ENCODE assay signal across 7 mouse cellular contexts in the genomic region with DNA sequence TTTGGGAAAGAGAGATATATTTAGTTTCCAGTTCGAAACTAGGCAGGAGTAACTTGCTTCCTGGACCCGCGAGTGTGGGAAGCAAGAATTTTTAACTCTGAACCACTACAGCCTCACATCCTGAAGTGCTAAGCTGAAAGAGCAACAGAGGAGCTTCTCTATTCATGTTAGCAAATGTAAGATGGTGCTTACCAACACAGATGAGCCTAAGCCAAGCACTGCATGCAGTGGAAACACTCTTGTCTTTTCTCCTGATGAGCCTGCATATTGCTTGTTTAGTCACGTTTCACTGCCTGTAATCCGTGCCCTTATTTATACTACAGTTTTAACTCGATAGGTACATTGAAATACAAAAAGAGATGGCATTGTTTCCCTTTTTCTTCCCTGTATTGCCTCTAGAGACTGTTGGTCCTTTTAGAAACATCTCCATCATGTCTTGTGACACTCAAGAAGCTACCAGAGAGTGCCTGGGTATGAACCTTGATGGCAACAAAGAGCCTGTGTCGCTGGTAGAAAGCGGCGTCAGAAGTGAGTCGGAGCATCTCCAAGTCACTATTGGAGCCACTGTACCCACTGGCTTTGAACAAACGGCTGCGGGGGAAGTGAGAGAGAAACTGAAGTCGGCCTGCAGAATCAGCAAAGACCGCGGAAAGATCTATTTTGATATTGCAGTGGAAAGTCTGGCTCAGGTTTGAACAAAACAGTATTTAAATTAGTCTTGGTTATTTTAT. TPM values are rescaled to one million over a fixed set of nuclear protein-coding genes. Genes with fewer than 3 reads are reported as not detected.
DNase-seq lines count a peak whose midpoint lies in the region; ATAC-seq lines count a peak whose summit lies in the region.

No protein-coding gene starts in this region.

- DNase-seq in thymus, postnatal 14 days: peak; percentile 8
- DNase-seq in thymus, adult 18-20 months: no peak
- DNase-seq in limb, embryonic 11.5 days (ENCODE audit: low spot score): no peak
- peak; percentile 14 for DNase-seq in spleen, adult 12 weeks (ENCODE audit: low spot score)
- DNase-seq in frontal cortex, postnatal 36 days (ENCODE audit: low spot score in 2 of 2): no peak
- DNase-seq in layer of hippocampus, adult 18-20 months (ENCODE audit: low spot score in 2 of 2): no peak

- H3K36me3 ChIP-seq in embryonic facial prominence, embryonic 13.5 days: peaks cover 27% of the 10 kb centered on the region
- 0 out of 2 replicates have a peak, but pooled peaks cover 6% of the 10 kb centered on the region for H3K36me3 ChIP-seq in limb, embryonic 11.5 days (ENCODE audit: control insufficient read depth, insufficient read depth, low read length)

- peaks cover 15% of the 10 kb centered on the region for H3K4me1 ChIP-seq in embryonic facial prominence, embryonic 13.5 days
- H3K4me1 ChIP-seq in limb, embryonic 11.5 days (ENCODE audit: control insufficient read depth, insufficient read depth, low read length): peaks cover 3% of the 10 kb centered on the region; the same call in 1 of the 2 replicates

- no peak for ATAC-seq in embryonic facial prominence, embryonic 13.5 days (ENCODE audit: insufficient number of reproducible peaks, insufficient read depth, low FRiP score, low TSS enrichment, low read depth)
- no peak for ATAC-seq in limb, embryonic 11.5 days (ENCODE audit: insufficient number of reproducible peaks, low FRiP score, low TSS enrichment, low read depth)

- 54% methylated on average over 15 of the region's 15 CpGs for WGBS in embryonic facial prominence, embryonic 13.5 days
- 70% methylated on average over 15 of the region's 15 CpGs for WGBS in limb, embryonic 11.5 days

- H3K9me3 ChIP-seq in embryonic facial prominence, embryonic 13.5 days: no peaks in the 10 kb centered on the region
- no peaks in the 10 kb centered on the region for H3K9me3 ChIP-seq in limb, embryonic 11.5 days (ENCODE audit: control insufficient read depth, low read length)

- H3K9ac ChIP-seq in embryonic facial prominence, embryonic 13.5 days: peak overlapping the region; percentile 85
- no peak overlapping the region for H3K9ac ChIP-seq in limb, embryonic 11.5 days (ENCODE audit: low read length)

- no peaks in the 10 kb centered on the region for H3K27me3 ChIP-seq in embryonic facial prominence, embryonic 13.5 days
- H3K27me3 ChIP-seq in limb, embryonic 11.5 days (ENCODE audit: control insufficient read depth, insufficient read depth, low read length): no peaks in the 10 kb centered on the region

- H3K27ac ChIP-seq in embryonic facial prominence, embryonic 13.5 days: peak overlapping the region; percentile 91
- H3K27ac ChIP-seq in limb, embryonic 11.5 days (replicated peaks; ENCODE audit: low read depth, low read length): no peak overlapping the region

- peak overlapping the region; percentile 83 for H3K4me3 ChIP-seq in embryonic facial prominence, embryonic 13.5 days
- peak overlapping the region; percentile 63 for H3K4me3 ChIP-seq in limb, embryonic 11.5 days (ENCODE audit: low read depth, low read length)

- peak overlapping the region; percentile 94 for H3K4me2 ChIP-seq in embryonic facial prominence, embryonic 13.5 days
- peak overlapping the region; percentile 88 for H3K4me2 ChIP-seq in limb, embryonic 11.5 days (ENCODE audit: low read depth, severe bottlenecking)

RNA-seq across cellular contexts. Expression of gene Thumpd3, which starts 1.2 kb away (rescaled TPM):
- polyA plus RNA-seq in embryonic facial prominence, embryonic 13.5 days (2015; fragmentation: Nextera tagmentation; extraction: Ambion mirVana): 55.0 and 55.9 TPM in 2 replicates
- polyA plus RNA-seq in limb, embryonic 11.5 days (2014; fragmentation: Nextera tagmentation; extraction: Ambion mirVana): 40.9 and 42.4 TPM in 2 replicates
- total RNA-seq in layer of hippocampus, adult 18-20 months (2021): 10 to 100 TPM; 30.0 to 30.3 TPM

RNA-seq across cellular contexts. Expression of gene Setd5, which starts 30.0 kb away (rescaled TPM):
- 84.0 and 91.0 TPM in 2 replicates for polyA plus RNA-seq in embryonic facial prominence, embryonic 13.5 days (2015; fragmentation: Nextera tagmentation; extraction: Ambion mirVana)
- 90.7 and 98.6 TPM in 2 replicates for polyA plus RNA-seq in limb, embryonic 11.5 days (2014; fragmentation: Nextera tagmentation; extraction: Ambion mirVana)
- total RNA-seq in layer of hippocampus, adult 18-20 months (2021): 10 to 100 TPM; 92.8 to 95.7 TPM

Comparison
In these comparisons a context has a peak if more than half of its experiments do, and no peak if none do; other contexts are left out.
1. DNase-seq: peak in thymus, postnatal 14 days (single experiment) and spleen, adult 12 weeks (single experiment); none in thymus, adult 18-20 months (0 of 2), limb, embryonic 11.5 days (single experiment), frontal cortex, postnatal 36 days (0 of 2) and layer of hippocampus, adult 18-20 months (0 of 2).